Mouse (Mus musculus) common myeloid progenitor, adult 5-6 weeks (primary cell): ENCODE results near the gene Fam168b. TPM values are rescaled to one million over a fixed set of nuclear protein-coding genes. Genes with fewer than 3 reads are reported as not detected.

Experiments
- total RNA-seq: library from RNA; stranded (forward); fragments of 200-1000, 187-1606 nt; gene quantifications from 2 replicates; pipeline ENCODE4 v1.2.3, GENCODE M21; 2017

The Fam168b gene
- total RNA-seq, 1 experiment from 2014 or later = 63.7 TPM

Other genes with a start within 250 kb of the Fam168b start
- gene Plekhb2, start 6.9 kb upstream of the Fam168b start, total RNA-seq = 8.1 and 18.9 TPM in 2 replicates